Mouse (Mus musculus): ENCODE results near the gene Car10.

The Car10 gene

GRCm38 (mm10) chr11:93097941-93098828 lies at the start of gene Car10:
Gene Car10 (plus strand): TSS chr11:93098028.
- DNase-seq (ENCODE audit: low spot score), result no peak

GRCm38 (mm10) chr11:93065021-93065420 lies 32.8 kb upstream of the Car10 start:
- no peak for DNase-seq (ENCODE audit: low spot score)

- DNase-seq (ENCODE audit: low spot score), result no peak
Measured at GRCm38 (mm10) chr11:93065656-93066181, 32.1 kb upstream of the Car10 start.

- DNase-seq (ENCODE audit: low spot score), result no peak
Measured at GRCm38 (mm10) chr11:93095588-93095987, 2.2 kb upstream of the Car10 start.

GRCm38 (mm10) chr11:93097001-93097400 lies 827 bp upstream of the Car10 start:
- no peak for DNase-seq (ENCODE audit: low spot score)

- DNase-seq (ENCODE audit: low spot score), result no peak
Measured at GRCm38 (mm10) chr11:93097431-93097851, 387 bp upstream of the Car10 start.

- no peak for DNase-seq (ENCODE audit: low spot score)
Measured at GRCm38 (mm10) chr11:93098933-93099381, 1.1 kb downstream of the Car10 start.

GRCm38 (mm10) chr11:93099431-93100370 lies 1.9 kb downstream of the Car10 start:
- DNase-seq (ENCODE audit: low spot score), result no peak

- no peak for DNase-seq (ENCODE audit: low spot score)
Measured at GRCm38 (mm10) chr11:93100606-93101005, 2.8 kb downstream of the Car10 start.

- no peak for DNase-seq (ENCODE audit: low spot score)
Measured at GRCm38 (mm10) chr11:93101106-93101505, 3.3 kb downstream of the Car10 start.

- DNase-seq (ENCODE audit: low spot score), result no peak
Measured at GRCm38 (mm10) chr11:93102321-93102720, 4.5 kb downstream of the Car10 start.

- DNase-seq (ENCODE audit: low spot score), result no peak
Measured at GRCm38 (mm10) chr11:93103101-93103815, 5.4 kb downstream of the Car10 start.

- no peak for DNase-seq (ENCODE audit: low spot score)
Measured at GRCm38 (mm10) chr11:93109451-93109850, 11.6 kb downstream of the Car10 start.

- DNase-seq (ENCODE audit: low spot score), result no peak
Measured at GRCm38 (mm10) chr11:93120766-93121415, 23.1 kb downstream of the Car10 start.

- no peak for DNase-seq (ENCODE audit: low spot score)
Measured at GRCm38 (mm10) chr11:93123691-93124090, 25.9 kb downstream of the Car10 start.

- DNase-seq (ENCODE audit: low spot score), result no peak
Measured at GRCm38 (mm10) chr11:93126466-93126865, 28.6 kb downstream of the Car10 start.

GRCm38 (mm10) chr11:93128481-93128880 lies 30.7 kb downstream of the Car10 start:
- DNase-seq (ENCODE audit: low spot score), result no peak

GRCm38 (mm10) chr11:93137841-93138240 lies 40.0 kb downstream of the Car10 start:
- no peak for DNase-seq (ENCODE audit: low spot score)

GRCm38 (mm10) chr11:93141727-93142126 lies 43.9 kb downstream of the Car10 start:
- no peak for DNase-seq (ENCODE audit: low spot score)

GRCm38 (mm10) chr11:93144544-93144943 lies 46.7 kb downstream of the Car10 start:
- peak; percentile 74 for DNase-seq (ENCODE audit: low spot score)

GRCm38 (mm10) chr11:93154910-93155309 lies 57.1 kb downstream of the Car10 start:
- no peak for DNase-seq (ENCODE audit: low spot score)
